Mouse (Mus musculus): Measurements from ENCODE around the gene Meis3. TPM values are rescaled to one million over a fixed set of nuclear protein-coding genes. Genes with fewer than 3 reads are reported as not detected.

Meis3 gene
- total RNA-seq (2014; rRNA removed) (93.8 and 111 TPM in 2 replicates), polyA plus RNA-seq (2015; fragmentation: Nextera tagmentation; extraction: Ambion mirVana) (106 TPM in 2 replicates)

- peak within 1 kb of the TSS; percentile 85 for H3K4me2 ChIP-seq (ENCODE audit: low read depth, low read length, poor library complexity, severe bottlenecking)
- WGBS, result under 1% methylated on average over 31 of the region's 42 CpGs
- TF ChIP-seq CTCF (IDR thresholded peaks at IDR 0.05), result peak; percentile 80
- H3K9me3 ChIP-seq (ENCODE audit: low read length), result no peaks in the 10 kb centered on the region
- ATAC-seq (ENCODE audit: low FRiP score) (peak; percentile 85), DNase-seq (ENCODE audit: low spot score) (peak; percentile 79)
- peaks cover 20% of the 10 kb centered on the region for H3K36me3 ChIP-seq (ENCODE audit: insufficient read depth, low read length)
- H3K27me3 ChIP-seq (ENCODE audit: insufficient read depth, low read length), result no peaks in the 10 kb centered on the region
- H3K27ac ChIP-seq (ENCODE audit: low read depth, low read length), result peak within 1 kb of the TSS; percentile 78
- H3K4me3 ChIP-seq (ENCODE audit: low read depth, low read length), result peak within 1 kb of the TSS; percentile 82
- H3K9ac ChIP-seq (replicated peaks; ENCODE audit: low read length, poor library complexity, severe bottlenecking), result peak within 1 kb of the TSS; percentile 86
- H3K4me1 ChIP-seq (ENCODE audit: insufficient read depth, low read length), result peaks cover 7% of the 10 kb centered on the region; the same call in 1 of the 2 replicates
These were observed at the start of gene Meis3 for GRCm38 (mm10) chr7:16174597-16175541. Gene Meis3, plus strand, starts transcription at chr7:16175090.

- DNase-seq (ENCODE audit: low spot score) (no peak), ATAC-seq (ENCODE audit: low FRiP score) (no peak)
- Histone ChIP-seq H3K27ac (ENCODE audit: low read depth, low read length) (no peak overlapping the region), H3K4me1 (ENCODE audit: insufficient read depth, low read length) (peaks cover 9% of the 10 kb centered on the region), H3K9ac (replicated peaks; ENCODE audit: low read length, poor library complexity, severe bottlenecking) (no peak overlapping the region), H3K27me3 (ENCODE audit: insufficient read depth, low read length) (no peaks in the 10 kb centered on the region), H3K9me3 (ENCODE audit: low read length) (no peaks in the 10 kb centered on the region), H3K36me3 (ENCODE audit: insufficient read depth, low read length) (peaks cover 25% of the 10 kb centered on the region), H3K4me2 (ENCODE audit: low read depth, low read length, poor library complexity, severe bottlenecking) (no peak overlapping the region), H3K4me3 (ENCODE audit: low read depth, low read length) (no peak overlapping the region)
- no peak; the same call in 1 of the 2 replicates for TF ChIP-seq CTCF (IDR thresholded peaks at IDR 0.05)
- 80% methylated on average over 9 of the region's 9 CpGs for WGBS
These were observed 49.1 kb upstream of the Meis3 start for GRCm38 (mm10) chr7:16125829-16126228.

GRCm38 (mm10) chr7:16128344-16128743 lies 46.5 kb upstream of the Meis3 start:
- peaks cover 25% of the 10 kb centered on the region for H3K36me3 ChIP-seq (ENCODE audit: insufficient read depth, low read length)
- H3K27ac ChIP-seq (ENCODE audit: low read depth, low read length), result no peak overlapping the region
- no peak overlapping the region; the same call in 1 of the 2 replicates for H3K4me2 ChIP-seq (ENCODE audit: low read depth, low read length, poor library complexity, severe bottlenecking)
- no peak overlapping the region for H3K9ac ChIP-seq (replicated peaks; ENCODE audit: low read length, poor library complexity, severe bottlenecking)
- no peak overlapping the region for H3K4me3 ChIP-seq (ENCODE audit: low read depth, low read length)
- DNase-seq (ENCODE audit: low spot score), result peak; percentile 38
- no peak for TF ChIP-seq CTCF (IDR thresholded peaks at IDR 0.05)
- peaks cover 14% of the 10 kb centered on the region for H3K4me1 ChIP-seq (ENCODE audit: insufficient read depth, low read length)
- H3K27me3 ChIP-seq (ENCODE audit: insufficient read depth, low read length), result no peaks in the 10 kb centered on the region
- H3K9me3 ChIP-seq (ENCODE audit: low read length), result no peaks in the 10 kb centered on the region
- no peak for ATAC-seq (ENCODE audit: low FRiP score)
- WGBS, result 79% methylated on average over 6 of the region's 6 CpGs

GRCm38 (mm10) chr7:16128899-16129298 lies 46.0 kb upstream of the Meis3 start:
- peak overlapping the region; percentile 60 for H3K4me3 ChIP-seq (ENCODE audit: low read depth, low read length)
- no peaks in the 10 kb centered on the region for H3K27me3 ChIP-seq (ENCODE audit: insufficient read depth, low read length)
- ATAC-seq (ENCODE audit: low FRiP score), result no peak
- H3K27ac ChIP-seq (ENCODE audit: low read depth, low read length), result peak overlapping the region; percentile 74; the same call in 1 of the 2 replicates
- peak overlapping the region; percentile 80 for H3K4me2 ChIP-seq (ENCODE audit: low read depth, low read length, poor library complexity, severe bottlenecking)
- no peaks in the 10 kb centered on the region for H3K9me3 ChIP-seq (ENCODE audit: low read length)
- no peak for DNase-seq (ENCODE audit: low spot score)
- H3K4me1 ChIP-seq (ENCODE audit: insufficient read depth, low read length), result peaks cover 14% of the 10 kb centered on the region
- 63% methylated on average over 5 of the region's 5 CpGs for whole genome bisulfite sequencing
- TF ChIP-seq CTCF (IDR thresholded peaks at IDR 0.05), result no peak
- H3K36me3 ChIP-seq (ENCODE audit: insufficient read depth, low read length), result peaks cover 22% of the 10 kb centered on the region
- peak overlapping the region; percentile 72 for H3K9ac ChIP-seq (replicated peaks; ENCODE audit: low read length, poor library complexity, severe bottlenecking)

GRCm38 (mm10) chr7:16129421-16129845 lies 45.5 kb upstream of the Meis3 start, which contains the start of gene Slc8a2:
Gene Slc8a2, plus strand, starts transcription at chr7:16129826.
- TF ChIP-seq CTCF (IDR thresholded peaks at IDR 0.05), result 0 out of 2 replicates have a peak, but pooled peaks have one; percentile 11
- Histone ChIP-seq H3K4me2 (ENCODE audit: low read depth, low read length, poor library complexity, severe bottlenecking) (peak within 1 kb of the TSS; percentile 80), H3K27ac (ENCODE audit: low read depth, low read length) (peak within 1 kb of the TSS; percentile 74), H3K36me3 (ENCODE audit: insufficient read depth, low read length) (peaks cover 20% of the 10 kb centered on the region), H3K4me1 (ENCODE audit: insufficient read depth, low read length) (peaks cover 14% of the 10 kb centered on the region), H3K9ac (replicated peaks; ENCODE audit: low read length, poor library complexity, severe bottlenecking) (peak within 1 kb of the TSS; percentile 72), H3K9me3 (ENCODE audit: low read length) (no peaks in the 10 kb centered on the region), H3K27me3 (ENCODE audit: insufficient read depth, low read length) (no peaks in the 10 kb centered on the region), H3K4me3 (ENCODE audit: low read depth, low read length) (peak within 1 kb of the TSS; percentile 60)
- peak; percentile 92 for DNase-seq (ENCODE audit: low spot score)
- ATAC-seq (ENCODE audit: low FRiP score), result peak; percentile 85
- 0% methylated on average over 12 of the region's 12 CpGs for WGBS

Measured in midbrain, postnatal 0 days (tissue).